Mouse (Mus musculus): ENCODE results near the gene Sema3e.

GRCm38 (mm10) chr5:14163280-14163679, 138.2 kb downstream of the Sema3e start:
- TF ChIP-seq CTCF (IDR thresholded peaks at IDR 0.05; ENCODE audit: insufficient read depth, low read length) (no peak), POLR2A (IDR thresholded peaks at IDR 0.05; ENCODE audit: borderline replicate concordance, extremely low read depth, low read depth, low read length) (no peak)

Data from lung, adult 2 months (tissue).